In genomic region chr1:156978656-156979055, GRCm38 (mm10) we compare ENCODE assay signal across 21 mouse cellular contexts. TPM values are rescaled to one million over a fixed set of nuclear protein-coding genes. Genes with fewer than 3 reads are reported as not detected.
DNase-seq lines count a peak whose midpoint lies in the region; ATAC-seq and TF ChIP-seq lines count a peak whose summit lies in the region.
"Had no signal": no experiment of that assay in that cellular context is flagged by ENCODE, and none has a peak within 500 bp of the region (broad histone marks: within the 10 kb centered on the region; RNA-seq: fewer than 3 reads in every experiment).

No protein-coding gene starts in this region.

- DNase-seq in kidney, adult 2 months = peak; percentile 87
- no peak for DNase-seq in forebrain, embryonic 11.5 days (ENCODE audit: low spot score)
- no peak for DNase-seq in right cerebral cortex, postnatal 4 days
- DNase-seq: adrenal gland, postnatal 36 days; cerebellum, adult 11-12 months; cerebellum, postnatal 14 days; forebrain, postnatal 0 days; gastrocnemius, postnatal 36 days; lung, postnatal 10 days; midbrain, embryonic 14.5 days; right cerebral cortex, adult 18-20 months; spleen, adult 18-20 months had no signal

- ATAC-seq in kidney, embryonic 15.5 days (replicated peaks; ENCODE audit: low FRiP score) = no peak
- ATAC-seq in intestine, postnatal 0 days = peak; percentile 83
- ATAC-seq in liver, embryonic 12.5 days = peak; percentile 50
- no peak for ATAC-seq in forebrain, embryonic 11.5 days (replicated peaks; ENCODE audit: low FRiP score)
- ATAC-seq: forebrain, postnatal 0 days; hindbrain, embryonic 16.5 days had no signal

- H3K4me2 ChIP-seq in kidney, embryonic 15.5 days = no peak overlapping the region
- no peak overlapping the region for H3K4me2 ChIP-seq in intestine, postnatal 0 days (replicated peaks; ENCODE audit: low read depth)
- no peak overlapping the region for H3K4me2 ChIP-seq in liver, embryonic 12.5 days
- no peak overlapping the region for H3K4me2 ChIP-seq in forebrain, embryonic 11.5 days (ENCODE audit: low read depth, low read length, severe bottlenecking)
- H3K4me2 ChIP-seq: embryonic facial prominence, embryonic 13.5 days; heart, embryonic 15.5 days; limb, embryonic 15.5 days; neural tube, embryonic 13.5 days had no signal

- peaks cover 7% of the 10 kb centered on the region; the same call in 1 of the 2 replicates for H3K4me1 ChIP-seq in kidney, adult 2 months (ENCODE audit: control insufficient read depth, insufficient read depth, low read length)
- peaks cover 14% of the 10 kb centered on the region; the same call in 1 of the 2 replicates for H3K4me1 ChIP-seq in kidney, embryonic 15.5 days
- no peaks in the 10 kb centered on the region for H3K4me1 ChIP-seq in intestine, postnatal 0 days (replicated peaks; ENCODE audit: control insufficient read depth, insufficient read depth, low read length)
- H3K4me1 ChIP-seq in liver, embryonic 12.5 days = peaks cover 30% of the 10 kb centered on the region
- H3K4me1 ChIP-seq in small intestine, adult 2 months (ENCODE audit: control insufficient read depth, insufficient read depth, insufficient read length, low read length) = peaks cover 21% of the 10 kb centered on the region
- H3K4me1 ChIP-seq in forebrain, embryonic 11.5 days (replicated peaks; ENCODE audit: control insufficient read depth, insufficient read depth, low read length) = no peaks in the 10 kb centered on the region
- H3K4me1 ChIP-seq: embryonic facial prominence, embryonic 13.5 days; heart, embryonic 15.5 days; limb, embryonic 15.5 days had no signal

- H3K9ac ChIP-seq in kidney, embryonic 15.5 days = no peak overlapping the region
- no peak overlapping the region for H3K9ac ChIP-seq in intestine, postnatal 0 days (ENCODE audit: low read depth, low read length)
- H3K9ac ChIP-seq in liver, embryonic 12.5 days = no peak overlapping the region
- no peak overlapping the region for H3K9ac ChIP-seq in forebrain, embryonic 11.5 days (ENCODE audit: low read length)
- H3K9ac ChIP-seq: embryonic facial prominence, embryonic 13.5 days; forebrain, postnatal 0 days; heart, embryonic 15.5 days; limb, embryonic 15.5 days; neural tube, embryonic 13.5 days had no signal

- no peak for TF ChIP-seq POLR2A in kidney, adult 2 months (IDR thresholded peaks at IDR 0.05; ENCODE audit: low read depth, low read length)
- TF ChIP-seq POLR2A in small intestine, adult 2 months (IDR thresholded peaks at IDR 0.05; ENCODE audit: low read depth, low read length) = no peak

- no peak for TF ChIP-seq CTCF in kidney, adult 2 months (conservative IDR thresholded peaks at IDR 0.05; ENCODE audit: insufficient read depth, insufficient read length, low read depth, low read length)
- no peak for TF ChIP-seq CTCF in intestine, postnatal 0 days (IDR thresholded peaks at IDR 0.05; ENCODE audit: low read depth)
- TF ChIP-seq CTCF in small intestine, adult 2 months (IDR thresholded peaks at IDR 0.05; ENCODE audit: extremely low read depth, insufficient read length, insufficient replicate concordance, low read depth, low read length) = no peak

- no peaks in the 10 kb centered on the region for H3K27me3 ChIP-seq in kidney, adult 2 months (replicated peaks; ENCODE audit: control insufficient read depth, insufficient read depth, low read length)
- H3K27me3 ChIP-seq in kidney, embryonic 15.5 days = no peaks in the 10 kb centered on the region
- no peaks in the 10 kb centered on the region for H3K27me3 ChIP-seq in intestine, postnatal 0 days (replicated peaks; ENCODE audit: control insufficient read depth, insufficient read depth, low read length)
- H3K27me3 ChIP-seq in liver, embryonic 12.5 days (replicated peaks) = no peaks in the 10 kb centered on the region
- H3K27me3 ChIP-seq in small intestine, adult 2 months (ENCODE audit: control insufficient read depth, insufficient read depth, low read length) = no peaks in the 10 kb centered on the region
- H3K27me3 ChIP-seq in forebrain, embryonic 11.5 days (ENCODE audit: control insufficient read depth, insufficient read depth, low read length) = no peaks in the 10 kb centered on the region
- H3K27me3 ChIP-seq: heart, embryonic 15.5 days; limb, embryonic 15.5 days; neural tube, embryonic 13.5 days had no signal

- H3K27ac ChIP-seq in kidney, adult 2 months (ENCODE audit: insufficient read depth, low read depth, low read length) = peak overlapping the region; percentile 73
- H3K27ac ChIP-seq in kidney, embryonic 15.5 days = no peak overlapping the region
- H3K27ac ChIP-seq in intestine, postnatal 0 days (ENCODE audit: low read depth, low read length) = no peak overlapping the region
- H3K27ac ChIP-seq in liver, embryonic 12.5 days = peak overlapping the region; percentile 53
- H3K27ac ChIP-seq in small intestine, adult 2 months (ENCODE audit: insufficient read depth, low read depth, low read length) = peak overlapping the region; percentile 81
- H3K27ac ChIP-seq in forebrain, embryonic 11.5 days (ENCODE audit: low read depth, low read length) = no peak overlapping the region
- H3K27ac ChIP-seq: embryonic facial prominence, embryonic 13.5 days; heart, embryonic 15.5 days; limb, embryonic 15.5 days; neural tube, embryonic 13.5 days had no signal

- no peaks in the 10 kb centered on the region for H3K36me3 ChIP-seq in kidney, adult 2 months (ENCODE audit: control insufficient read depth, insufficient read depth, low read length)
- no peaks in the 10 kb centered on the region for H3K36me3 ChIP-seq in kidney, embryonic 15.5 days
- H3K36me3 ChIP-seq in intestine, postnatal 0 days (ENCODE audit: control insufficient read depth, insufficient read depth) = no peaks in the 10 kb centered on the region
- no peaks in the 10 kb centered on the region for H3K36me3 ChIP-seq in liver, embryonic 12.5 days
- H3K36me3 ChIP-seq in small intestine, adult 2 months (ENCODE audit: control insufficient read depth, insufficient read depth, low read length) = no peaks in the 10 kb centered on the region
- H3K36me3 ChIP-seq in forebrain, embryonic 11.5 days (ENCODE audit: control insufficient read depth, insufficient read depth, low read length) = no peaks in the 10 kb centered on the region
- H3K36me3 ChIP-seq: embryonic facial prominence, embryonic 13.5 days; heart, embryonic 15.5 days; limb, embryonic 15.5 days; neural tube, embryonic 13.5 days had no signal

- H3K4me3 ChIP-seq in kidney, adult 2 months (ENCODE audit: insufficient read depth, low read depth, low read length) = no peak overlapping the region
- no peak overlapping the region for H3K4me3 ChIP-seq in kidney, embryonic 15.5 days (replicated peaks)
- no peak overlapping the region for H3K4me3 ChIP-seq in intestine, postnatal 0 days (ENCODE audit: low read depth, low read length)
- no peak overlapping the region for H3K4me3 ChIP-seq in liver, embryonic 12.5 days
- no peak overlapping the region for H3K4me3 ChIP-seq in small intestine, adult 2 months (ENCODE audit: low read depth, low read length)
- H3K4me3 ChIP-seq in forebrain, embryonic 11.5 days (ENCODE audit: low read depth, low read length) = no peak overlapping the region
- H3K4me3 ChIP-seq: embryonic facial prominence, embryonic 13.5 days; heart, embryonic 15.5 days; limb, embryonic 15.5 days; neural tube, embryonic 13.5 days had no signal

- H3K9me3 ChIP-seq in kidney, embryonic 15.5 days (replicated peaks) = no peaks in the 10 kb centered on the region
- H3K9me3 ChIP-seq in intestine, postnatal 0 days (ENCODE audit: control insufficient read depth) = no peaks in the 10 kb centered on the region
- no peaks in the 10 kb centered on the region for H3K9me3 ChIP-seq in liver, embryonic 12.5 days (replicated peaks)
- H3K9me3 ChIP-seq in forebrain, embryonic 11.5 days (ENCODE audit: control insufficient read depth, low read length) = no peaks in the 10 kb centered on the region
- H3K9me3 ChIP-seq: embryonic facial prominence, embryonic 13.5 days; heart, embryonic 15.5 days; limb, embryonic 15.5 days; neural tube, embryonic 13.5 days had no signal

- 58% methylated on average over 7 of the region's 7 CpGs for WGBS in kidney, adult 2 months
- WGBS in kidney, embryonic 15.5 days = 84% methylated on average over 7 of the region's 7 CpGs
- WGBS in intestine, postnatal 0 days = 47% methylated on average over 7 of the region's 7 CpGs
- WGBS in liver, embryonic 12.5 days (ENCODE audit: insufficient replicate concordance) = 51% methylated on average over 7 of the region's 7 CpGs
- 23% methylated on average over 7 of the region's 7 CpGs for WGBS in small intestine, adult 2 months
- WGBS in forebrain, embryonic 11.5 days = 93% methylated on average over 7 of the region's 7 CpGs

RNA-seq across cellular contexts. Expression of gene Ralgps2, which starts 39.2 kb away (rescaled TPM):
- polyA plus RNA-seq in kidney, adult 2 months (2012; rRNA removed) = 4.5 and 5.9 TPM in 2 replicates
- 66.0 and 67.9 TPM in 2 replicates for polyA plus RNA-seq in kidney, embryonic 15.5 days (2015; fragmentation: Nextera tagmentation; extraction: Ambion mirVana)
- 34.1 and 35.5 TPM in 2 replicates for polyA plus RNA-seq in intestine, postnatal 0 days (2015; fragmentation: Nextera tagmentation; extraction: Ambion mirVana)
- 25.6 and 26.8 TPM in 2 replicates for polyA plus RNA-seq in liver, embryonic 12.5 days (2016; fragmentation: Nextera tagmentation; extraction: Ambion mirVana)
- polyA plus RNA-seq in small intestine, adult 2 months (2012; rRNA removed) = 6.5 and 21.6 TPM in 2 replicates
- polyA plus RNA-seq in forebrain, embryonic 11.5 days (2014; fragmentation: Nextera tagmentation; extraction: Ambion mirVana) = 73.8 and 82.0 TPM in 2 replicates

Comparison
In these comparisons a context has a peak if more than half of its experiments do, and no peak if none do; other contexts are left out.
1. H3K27ac ChIP-seq: peak in kidney, adult 2 months (single experiment), liver, embryonic 12.5 days (single experiment) and small intestine, adult 2 months (single experiment); none in kidney, embryonic 15.5 days (single experiment), intestine, postnatal 0 days (single experiment) and forebrain, embryonic 11.5 days (single experiment).
2. ATAC-seq: peak in intestine, postnatal 0 days (single experiment) and liver, embryonic 12.5 days (single experiment); none in kidney, embryonic 15.5 days (single experiment) and forebrain, embryonic 11.5 days (single experiment).